Mouse (Mus musculus) frontal cortex, adult 2 months (tissue): ENCODE measurements at regions not wholly inside any gene's neighbourhood (a gene's known extent, or its start where the extent isn't known, plus 50 kb on each side); places are given as distances from the start of the nearest gene placed in this dataset.

ENCODE experiments used
- DNase-seq, 2 experiments: peaks; one replicate each; pipeline ENCODE4 v3.0.0; 2022; ENCODE audit warnings: low spot score in 1 of 2; ENCODE audit errors: extremely low spot score in 1 of 2

DNA sequence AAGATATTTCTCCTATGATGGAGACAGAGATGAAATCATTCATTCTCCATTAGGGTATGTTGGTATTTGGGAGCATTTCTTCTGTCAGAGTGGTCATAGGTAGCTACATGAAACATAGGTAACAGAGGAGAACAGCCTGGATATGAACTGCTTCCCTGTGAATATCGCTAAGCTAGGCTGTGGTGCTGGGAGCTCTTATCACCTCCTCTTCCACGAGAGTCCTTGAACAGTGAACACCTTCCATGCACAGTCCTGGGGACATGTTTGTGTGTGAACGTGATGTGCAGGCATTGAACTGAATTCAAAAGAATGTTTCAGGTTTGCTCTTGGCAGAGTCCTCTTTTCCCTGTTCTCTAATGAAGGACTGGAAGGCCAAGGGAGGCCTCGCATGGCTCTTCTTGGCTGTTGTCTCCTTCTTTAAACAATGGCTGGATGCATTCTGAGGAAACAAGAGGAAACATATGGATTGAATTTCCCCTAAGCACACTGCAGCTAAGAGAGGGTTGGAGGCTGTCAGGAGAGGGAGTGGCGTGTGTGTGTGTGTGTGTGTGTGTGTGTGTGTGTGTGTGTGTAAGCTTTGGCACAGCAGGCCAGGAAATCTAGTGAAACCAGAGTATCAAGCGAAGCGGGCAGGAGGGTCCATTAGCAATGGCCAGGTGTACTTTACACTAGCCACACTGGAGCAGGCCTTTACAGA, 239.8 kb upstream of the Gm12728 start:
- DNase-seq: no peak

DNA sequence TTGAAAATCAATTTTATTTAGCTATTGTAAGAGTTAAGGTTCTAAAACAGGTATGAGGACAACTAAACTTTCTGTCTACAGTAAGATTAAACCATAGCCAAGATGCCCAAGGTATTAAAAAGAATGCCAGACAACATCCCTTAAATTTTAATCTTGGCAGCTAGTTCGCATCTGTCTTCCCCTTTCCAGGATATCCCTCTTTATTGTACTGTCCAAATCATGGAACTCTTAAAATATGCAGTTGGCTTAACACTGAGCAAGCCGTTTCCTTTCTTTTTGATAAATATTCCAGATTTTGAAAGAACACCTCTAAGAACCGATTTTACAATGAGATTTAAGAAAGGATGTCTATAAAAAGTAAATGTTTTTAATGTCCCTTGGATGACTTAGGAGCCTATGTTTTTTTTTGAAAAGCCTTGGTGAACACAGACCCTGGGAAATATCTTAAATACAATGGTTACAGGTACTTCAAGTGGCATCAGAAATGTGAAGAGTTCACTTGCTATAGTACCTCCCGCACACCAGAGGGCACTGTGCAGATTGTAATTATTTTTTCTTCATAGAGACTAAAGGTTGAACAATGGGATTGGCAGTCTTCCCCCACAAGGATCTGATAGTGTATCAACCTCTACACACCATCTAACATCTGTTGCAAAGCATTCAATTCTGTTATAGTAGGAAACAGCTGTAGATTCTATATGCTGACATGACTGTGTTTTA, 237.5 kb upstream of the Gm12728 start:
- DNase-seq: no peak

DNA sequence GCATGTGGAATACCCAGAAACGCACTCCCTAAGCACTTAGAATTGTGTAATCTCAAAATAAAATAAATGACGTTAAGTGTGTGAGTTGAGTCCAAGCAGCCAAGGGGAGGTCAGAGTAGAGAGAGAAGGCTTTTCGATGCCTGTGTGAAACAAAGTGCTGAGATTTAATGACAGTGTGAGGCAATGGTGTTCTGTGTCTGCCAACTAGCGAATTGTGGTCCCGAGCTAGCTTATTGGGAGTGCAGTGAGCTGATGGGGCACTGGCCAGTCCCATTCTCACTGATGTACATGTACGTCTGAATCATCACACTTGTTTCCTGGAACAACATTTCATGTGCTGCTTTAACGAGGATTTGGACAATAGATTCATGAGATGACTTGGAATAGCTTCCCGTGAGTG, 234.7 kb upstream of the Gm12728 start:
- no peak for DNase-seq

DNA sequence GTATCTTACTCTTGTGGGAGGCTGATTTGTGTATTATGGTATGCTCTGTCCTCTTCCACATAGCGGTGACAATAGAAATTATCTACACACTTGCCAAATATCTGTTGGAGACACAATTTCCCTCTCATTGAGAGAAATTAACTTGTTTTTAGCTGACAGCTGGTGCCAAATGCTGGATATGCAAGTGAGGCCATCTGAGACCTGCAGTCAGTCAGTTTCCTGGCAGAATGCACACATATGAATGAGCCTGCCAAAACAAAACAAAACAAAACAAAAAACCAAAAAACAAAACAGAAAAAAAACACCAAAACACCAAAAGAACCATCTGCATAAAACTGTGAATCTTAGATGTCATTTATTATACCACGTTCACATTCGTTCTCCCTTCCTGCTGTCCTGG, 233.7 kb upstream of the Gm12728 start:
- DNase-seq: no peak

DNA sequence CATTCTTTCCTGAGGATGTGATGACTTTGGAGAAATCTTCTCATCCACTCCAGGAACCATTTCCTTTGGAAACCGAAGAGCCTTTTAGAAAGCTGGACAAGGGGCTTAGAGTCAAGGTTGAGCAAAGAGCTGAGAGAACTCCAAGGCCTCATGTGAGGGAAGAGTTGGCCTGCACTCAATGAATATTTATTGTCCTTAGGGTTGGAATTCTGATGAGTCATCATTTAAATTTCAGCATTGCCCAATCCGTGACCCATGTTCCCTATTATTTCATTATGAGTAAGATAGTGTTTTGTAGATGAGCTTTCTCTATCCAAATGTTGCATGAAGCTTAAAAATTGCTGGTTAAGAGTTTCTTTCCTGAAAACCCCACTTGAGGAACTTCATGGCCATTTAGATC, 232.3 kb upstream of the Gm12728 start:
- DNase-seq: no peak

DNA sequence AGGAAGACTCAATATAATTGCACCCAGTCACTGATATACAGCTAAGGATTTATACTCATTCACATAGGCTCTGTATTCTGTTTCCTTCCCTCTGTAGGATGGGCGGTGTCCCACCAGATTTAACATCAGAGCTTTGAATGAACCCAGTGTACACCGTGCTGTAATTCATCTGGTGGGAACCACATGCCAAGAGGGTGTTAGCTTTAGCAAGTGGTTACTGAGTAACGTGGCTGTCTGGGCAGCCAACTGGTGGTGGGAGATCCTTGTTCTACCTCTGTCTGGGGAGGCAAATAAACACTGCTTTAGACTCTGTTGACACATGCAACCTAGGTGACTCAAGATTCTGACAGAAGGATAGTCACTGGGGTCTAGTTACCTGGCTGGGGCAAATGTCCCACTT, 229.6 kb upstream of the Gm12728 start:
- DNase-seq: no peak

DNA sequence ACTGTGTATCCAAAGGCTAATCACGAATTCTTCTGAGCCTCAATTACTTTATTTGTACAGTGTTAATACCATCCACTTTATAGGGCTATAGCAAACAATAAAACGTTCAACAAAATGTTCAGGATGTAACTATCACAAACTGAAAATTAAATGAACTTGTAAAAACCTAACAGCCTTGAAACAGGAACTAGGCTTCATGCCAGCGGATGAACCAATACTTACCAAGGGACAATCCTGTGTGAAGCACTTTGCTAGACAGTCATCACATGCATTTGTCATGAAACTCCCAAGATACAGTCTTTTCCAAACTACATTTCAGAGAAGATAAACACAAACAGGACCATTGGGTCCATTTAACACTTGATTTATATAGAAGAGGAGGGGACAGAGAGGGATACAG, 228.9 kb upstream of the Gm12728 start:
- no peak for DNase-seq

DNA sequence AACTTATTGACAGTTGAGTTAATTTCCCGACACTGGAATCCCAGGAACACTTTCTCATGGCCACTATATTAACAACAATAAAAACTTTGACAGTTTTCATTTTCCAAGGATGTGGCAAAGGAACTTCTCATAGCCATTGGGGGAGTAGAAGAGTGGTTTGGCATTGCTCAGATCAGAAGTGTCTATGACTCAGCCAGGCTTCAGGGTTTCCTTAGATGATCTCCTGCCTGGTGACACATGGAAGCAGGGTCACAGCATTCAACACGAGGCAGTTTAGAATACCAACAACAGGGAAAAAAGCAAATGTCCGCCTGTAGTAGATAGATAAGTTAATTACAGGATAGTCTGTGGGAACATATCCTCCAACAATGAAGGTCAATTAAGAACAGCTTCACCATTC, 228.1 kb upstream of the Gm12728 start:
- DNase-seq: no peak

DNA sequence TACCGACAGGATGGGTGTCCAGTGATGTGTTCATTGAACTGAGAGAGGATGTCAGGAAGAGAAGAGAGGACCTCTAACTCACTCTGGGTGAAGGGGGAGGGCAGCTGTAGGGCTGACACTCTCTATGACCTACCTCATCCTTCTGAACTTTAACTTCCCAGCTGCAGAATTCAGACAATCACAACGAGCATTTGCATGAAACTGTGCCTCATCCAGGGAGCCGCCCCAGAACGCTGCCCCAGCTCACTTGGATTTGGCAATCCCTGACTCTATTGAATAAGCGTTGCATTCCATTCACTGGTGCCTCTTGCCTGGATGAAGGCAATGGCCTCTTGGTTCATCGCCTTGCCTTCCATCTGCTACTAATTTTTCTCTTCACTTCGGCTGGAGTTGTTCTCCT, 223.9 kb upstream of the Gm12728 start:
- no peak for DNase-seq

DNA sequence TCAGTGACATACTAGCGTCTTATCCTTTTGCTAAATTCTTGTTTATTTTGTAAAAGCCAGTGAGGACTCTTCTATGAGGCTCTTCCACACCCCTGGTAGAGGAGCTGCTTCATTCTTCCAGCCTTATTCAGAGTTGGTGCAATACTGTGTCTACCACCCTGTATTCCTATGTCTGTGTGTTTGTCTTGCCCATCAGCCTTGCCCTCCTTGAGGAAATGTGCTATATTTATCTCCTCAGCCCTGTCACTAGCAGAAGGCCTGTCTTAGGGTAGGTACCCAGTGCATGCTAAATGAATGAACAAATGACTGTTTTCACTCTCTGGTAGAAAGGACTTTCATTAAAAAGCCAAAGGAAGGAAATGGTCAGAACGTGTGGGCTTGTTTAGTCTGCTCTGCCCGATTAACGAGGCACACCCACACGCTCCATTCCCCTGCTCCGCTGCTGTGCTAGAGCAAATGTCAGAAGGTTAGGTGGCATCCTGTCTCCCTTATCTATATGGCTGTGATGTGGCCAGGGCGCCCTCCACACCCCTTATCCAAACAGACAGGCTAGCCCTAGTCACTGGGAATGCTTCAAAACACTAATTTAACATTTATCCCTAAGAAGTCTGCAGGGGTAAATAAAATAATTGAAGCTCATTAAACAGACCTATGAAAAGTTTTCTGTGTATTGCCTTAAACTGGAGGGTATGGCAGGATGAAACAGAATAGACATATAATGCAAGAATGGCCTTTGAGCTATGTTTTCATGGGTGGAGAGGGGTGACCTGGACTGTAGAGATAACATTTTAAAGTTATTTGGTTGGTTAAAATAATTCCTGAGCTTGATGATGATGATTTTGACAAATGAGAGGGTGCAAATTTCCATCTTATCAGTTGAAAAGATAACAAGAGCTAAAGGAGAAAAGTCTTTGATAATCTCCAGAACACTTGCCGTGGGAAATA, 222.9 kb upstream of the Gm12728 start:
- no peak for DNase-seq

DNA sequence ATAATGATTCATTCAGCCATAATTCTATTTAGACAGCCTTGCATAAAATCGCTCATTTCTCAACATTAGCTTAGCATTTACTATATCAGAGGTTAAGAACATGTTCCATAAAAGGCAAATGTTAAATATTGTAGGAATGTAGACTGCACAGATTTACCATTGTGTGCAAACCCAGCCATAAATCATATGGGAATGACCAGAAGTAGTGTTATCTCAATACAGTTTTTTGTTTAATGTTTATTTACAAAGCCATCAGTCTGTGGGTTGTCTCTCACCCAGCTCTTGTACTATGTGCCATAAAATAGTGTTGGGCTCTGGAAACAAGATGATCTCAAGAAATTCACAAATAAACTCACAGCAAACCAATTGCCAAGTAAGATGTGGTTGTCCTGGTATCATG, 220.0 kb upstream of the Gm12728 start:
- no peak for DNase-seq

DNA sequence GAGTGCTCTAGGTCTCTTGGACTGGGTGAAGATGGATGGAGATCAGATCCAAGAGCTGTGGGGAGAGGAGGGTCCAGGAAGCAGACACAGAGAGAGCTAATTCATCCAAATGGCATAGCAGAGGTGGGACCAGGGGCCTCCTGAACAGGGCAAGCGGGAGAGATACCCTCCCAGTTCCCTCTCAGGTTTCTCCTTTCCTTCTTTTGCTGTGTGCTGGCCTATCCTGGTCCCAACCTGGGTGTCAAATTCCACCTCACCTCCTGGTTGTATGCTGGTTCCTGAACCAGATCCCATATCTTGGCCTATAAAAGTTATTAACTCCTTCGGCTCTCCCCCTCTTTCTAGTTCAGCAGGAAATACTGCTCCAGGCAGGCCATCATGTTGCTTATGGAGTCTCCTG, 214.1 kb upstream of the Gm12728 start:
- DNase-seq: no peak

DNA sequence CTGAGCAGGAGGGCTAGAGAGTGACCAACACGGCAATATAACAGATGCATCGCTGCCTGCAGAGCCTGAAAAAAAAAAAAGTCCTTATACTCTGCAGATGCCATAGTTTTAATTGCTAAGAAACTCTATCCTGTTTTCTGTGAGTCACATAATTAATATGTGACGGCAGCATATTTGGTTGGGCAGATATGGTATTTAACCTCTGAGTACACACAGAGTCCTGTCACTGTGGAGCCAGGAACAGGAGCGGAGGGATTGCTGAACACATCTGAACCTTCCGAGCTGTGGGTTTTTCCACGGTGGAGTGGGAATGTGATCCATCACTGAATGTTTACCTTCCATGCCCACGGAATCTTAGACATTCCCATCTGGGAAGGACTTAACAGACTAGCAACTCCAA, 208.7 kb upstream of the Gm12728 start:
- no peak for DNase-seq

DNA sequence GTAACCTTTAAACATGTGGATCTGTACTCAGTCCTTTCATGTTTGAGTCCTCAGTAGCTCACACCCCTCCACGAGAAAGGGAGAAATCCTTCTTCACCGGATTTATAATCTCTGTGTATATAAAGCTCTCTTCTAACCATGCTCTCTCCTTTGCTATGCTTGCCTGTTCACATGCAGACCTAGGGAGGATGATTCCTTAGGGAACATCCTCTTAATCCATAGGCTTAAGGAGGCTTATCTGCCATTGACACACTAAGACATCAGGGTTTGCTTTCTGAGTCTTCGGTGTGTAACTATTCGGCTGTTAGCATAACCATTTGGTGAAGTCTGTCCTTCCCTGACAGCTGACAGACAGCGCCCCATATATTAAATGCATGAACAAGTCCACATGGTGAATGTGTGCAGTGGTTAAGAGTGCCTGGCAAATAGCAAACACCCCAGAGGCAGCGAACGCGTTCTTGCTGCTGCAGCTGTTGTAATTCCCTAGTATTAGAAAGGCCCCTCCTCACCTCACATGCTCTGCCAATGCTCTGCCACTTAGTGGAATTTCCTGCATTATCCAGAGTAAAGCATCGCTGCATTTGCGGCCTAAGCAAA, 205.2 kb upstream of the Gm12728 start:
- DNase-seq: no peak

DNA sequence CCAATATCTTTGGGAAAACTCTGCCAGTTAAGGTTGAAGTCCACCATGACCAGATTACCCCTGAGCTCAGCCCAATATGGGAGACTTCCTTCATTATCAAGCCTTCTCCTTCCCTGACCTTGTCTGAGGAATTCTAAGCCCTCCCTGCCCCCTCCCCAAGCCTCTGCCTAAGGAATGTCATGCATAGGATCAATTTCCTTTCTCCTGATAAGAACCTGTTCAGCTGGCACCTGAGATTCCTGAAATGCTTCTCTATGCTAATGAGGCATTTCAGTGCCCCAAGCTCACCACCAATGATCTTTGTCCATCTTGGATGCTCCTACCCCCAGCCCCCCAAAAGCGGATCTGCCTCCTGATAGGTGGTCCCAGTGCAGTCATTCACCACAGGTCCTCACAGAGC, 186.0 kb upstream of the Gm12728 start:
- DNase-seq: no peak

DNA sequence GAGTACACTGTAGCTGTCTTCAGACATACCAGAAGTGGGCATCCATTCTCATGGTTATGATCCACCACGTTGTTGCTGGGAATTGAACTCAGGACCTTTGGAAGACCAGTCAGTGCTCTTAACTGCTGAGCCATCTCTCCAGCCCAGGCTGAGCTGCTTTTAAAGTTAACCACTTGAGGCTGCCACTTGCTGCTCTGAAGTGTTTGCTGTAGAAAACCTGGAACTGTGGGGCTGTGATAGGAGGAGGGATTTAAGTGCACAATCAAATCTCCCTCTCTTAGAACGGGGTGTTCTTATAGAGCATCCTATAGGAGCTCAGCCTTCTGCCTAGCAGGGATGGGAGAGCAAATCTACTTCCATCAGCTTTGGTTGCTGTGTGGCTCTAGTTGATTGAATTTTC, 185.1 kb upstream of the Gm12728 start:
- no peak for DNase-seq

DNA sequence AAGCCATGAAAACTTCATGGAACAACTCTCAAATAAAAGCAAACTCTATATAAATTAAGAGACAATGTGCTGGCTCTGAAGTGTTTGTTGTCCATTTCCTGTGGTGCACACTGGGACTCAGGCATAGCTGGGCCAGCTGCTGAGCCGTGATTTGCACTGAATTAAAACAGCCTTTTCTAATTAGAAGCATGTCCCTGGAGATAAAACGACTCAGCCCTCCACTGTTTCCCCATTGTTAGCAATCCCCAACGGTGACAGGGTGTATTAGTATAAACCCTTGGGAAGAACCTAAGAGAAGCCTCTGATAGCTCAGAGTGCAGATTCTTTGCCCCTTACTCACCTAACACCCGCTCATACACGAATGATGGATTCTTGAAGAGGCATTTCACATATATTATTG, 182.9 kb upstream of the Gm12728 start:
- DNase-seq: no peak

DNA sequence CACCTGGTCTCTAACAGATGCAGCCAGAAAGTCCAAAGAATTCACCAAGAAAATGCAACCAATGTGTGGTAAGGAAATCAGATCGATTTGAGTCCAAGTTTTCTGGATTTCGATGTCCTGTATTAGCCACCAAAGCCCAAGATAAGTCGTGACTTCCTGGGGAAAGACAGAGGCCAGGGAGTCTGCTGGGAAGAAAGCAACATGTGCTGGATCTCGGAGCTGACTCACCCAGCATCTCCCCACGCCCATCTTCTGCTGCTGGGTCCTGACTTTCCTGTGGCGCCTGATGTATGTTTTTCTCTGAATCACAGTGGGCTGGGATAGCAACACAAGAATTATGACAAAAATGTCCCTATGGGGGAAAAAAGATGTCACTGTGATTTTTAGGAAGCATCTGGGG, 178.8 kb upstream of the Gm12728 start:
- DNase-seq: no peak

DNA sequence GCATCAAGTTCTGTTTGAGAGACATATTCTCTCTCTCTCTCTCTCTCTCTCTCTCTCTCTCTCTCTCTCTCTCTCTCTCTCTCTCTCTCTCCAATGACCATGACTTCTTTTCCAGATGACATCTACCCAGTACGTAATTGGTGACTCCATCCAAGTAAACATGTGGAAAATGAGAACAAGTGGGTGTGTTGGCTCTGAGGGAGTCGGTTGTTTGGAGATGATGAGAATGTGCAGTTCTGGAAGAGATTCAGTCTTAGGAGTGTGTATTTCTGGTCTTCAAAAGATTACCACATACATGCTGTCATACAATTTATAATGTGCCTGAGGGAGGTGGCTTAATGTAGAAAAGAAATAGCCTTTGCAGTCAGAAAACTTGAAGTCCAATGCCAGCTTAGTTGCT, 175.3 kb upstream of the Gm12728 start:
- DNase-seq: no peak

DNA sequence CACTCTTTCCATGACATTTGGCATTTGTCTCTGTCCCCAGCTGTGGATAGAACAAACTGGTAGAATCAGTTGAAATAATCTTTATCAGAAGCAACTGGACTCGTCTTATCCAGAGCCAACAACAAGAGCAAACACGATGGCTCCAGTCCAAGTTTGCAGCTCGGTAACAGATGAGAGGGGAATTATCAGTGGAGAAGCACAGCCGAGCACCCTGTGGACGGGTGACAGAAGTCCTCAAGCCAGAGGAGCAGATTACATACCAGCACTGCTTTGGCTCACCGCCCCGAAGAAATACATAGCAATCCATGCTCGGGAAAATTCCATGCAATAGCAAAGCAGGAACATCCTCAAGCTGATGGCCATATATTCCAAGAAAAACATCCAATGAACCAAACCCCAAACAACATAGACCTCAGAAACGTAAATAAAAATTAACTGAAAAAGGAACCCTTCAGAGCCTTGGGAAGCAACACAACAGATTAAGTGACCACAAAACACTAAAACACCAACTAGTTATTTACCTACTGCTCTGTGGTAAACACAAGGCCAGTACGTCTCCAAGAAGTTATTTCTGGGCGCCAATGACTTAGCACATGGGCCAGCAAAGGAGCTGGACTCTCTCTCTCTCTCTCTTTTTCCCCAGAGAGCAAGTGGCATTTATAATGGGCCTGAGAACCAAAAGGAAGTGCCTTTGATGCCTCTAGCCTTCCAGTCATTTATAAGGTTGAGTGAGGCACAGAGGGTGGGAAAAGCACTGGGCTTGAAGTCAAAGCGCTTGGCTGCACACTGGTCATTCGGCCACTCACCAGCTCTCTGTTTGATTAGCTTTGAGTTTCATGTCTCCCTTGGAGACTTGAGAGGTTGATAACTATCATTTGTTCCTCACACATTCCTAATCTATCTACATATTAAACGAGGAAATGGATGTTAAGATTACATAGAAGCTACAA, 163.0 kb upstream of the Gm12728 start:
- DNase-seq: no peak
